Mouse (Mus musculus): ENCODE measurements around the gene Ffar1. TPM values are rescaled to one million over a fixed set of nuclear protein-coding genes. Genes with fewer than 3 reads are reported as not detected.

Ffar1 gene
- polyA plus RNA-seq, 1 experiment = 17.0 TPM

GRCm38 (mm10) chr7:30880176-30880575 lies 18.8 kb upstream of the Ffar1 start, which contains the start of gene Cd22:
Gene Cd22 (minus strand): TSS chr7:30880342.
- 8% methylated on average over 7 of the region's 7 CpGs for WGBS
- Histone ChIP-seq H3K36me3 (ENCODE audit: control insufficient read depth, insufficient read depth, low read length) (peaks cover 23% of the 10 kb centered on the region), H3K27ac (ENCODE audit: insufficient read depth, low read length) (peak within 1 kb of the TSS; percentile 98), H3K4me3 (ENCODE audit: extremely low read depth, insufficient read depth, insufficient read length) (peak within 1 kb of the TSS; percentile 97), H3K4me1 (ENCODE audit: control insufficient read depth, insufficient read depth, insufficient read length) (peaks cover 33% of the 10 kb centered on the region; the same call in 1 of the 2 replicates), H3K27me3 (ENCODE audit: control insufficient read depth, insufficient read depth, low read length) (no peaks in the 10 kb centered on the region)
- peak; percentile 6; the same call in 1 of the 2 replicates for TF ChIP-seq POLR2A (IDR thresholded peaks at IDR 0.05; ENCODE audit: low read depth, low read length)
- no peak for TF ChIP-seq CTCF (IDR thresholded peaks at IDR 0.05; ENCODE audit: extremely low read depth, insufficient read depth, insufficient read length, insufficient replicate concordance)
- peak in 1 of 2 experiments; percentile 80 for DNase-seq (ENCODE audit: low read depth in 1 of 2, low spot score in 2 of 2)

- WGBS = 29% methylated on average over 6 of the region's 6 CpGs
- Histone ChIP-seq H3K4me1 (ENCODE audit: control insufficient read depth, insufficient read depth, insufficient read length) (peaks cover 29% of the 10 kb centered on the region; the same call in 1 of the 2 replicates), H3K27me3 (ENCODE audit: control insufficient read depth, insufficient read depth, low read length) (no peaks in the 10 kb centered on the region), H3K27ac (ENCODE audit: insufficient read depth, low read length) (peak overlapping the region; percentile 98), H3K36me3 (ENCODE audit: control insufficient read depth, insufficient read depth, low read length) (peaks cover 23% of the 10 kb centered on the region), H3K4me3 (ENCODE audit: extremely low read depth, insufficient read depth, insufficient read length) (peak overlapping the region; percentile 97)
- TF ChIP-seq CTCF (IDR thresholded peaks at IDR 0.05; ENCODE audit: extremely low read depth, insufficient read depth, insufficient read length, insufficient replicate concordance) (no peak), POLR2A (IDR thresholded peaks at IDR 0.05; ENCODE audit: low read depth, low read length) (peak; percentile 10; the same call in 1 of the 2 replicates)
- peak in 1 of 2 experiments; percentile 66 for DNase-seq (ENCODE audit: low read depth in 1 of 2, low spot score in 2 of 2)
These were observed 17.6 kb upstream of the Ffar1 start for GRCm38 (mm10) chr7:30878950-30879349.

- TF ChIP-seq CTCF (IDR thresholded peaks at IDR 0.05; ENCODE audit: extremely low read depth, insufficient read depth, insufficient read length, insufficient replicate concordance) (peak; percentile 64; the same call in 1 of the 2 replicates), POLR2A (IDR thresholded peaks at IDR 0.05; ENCODE audit: low read depth, low read length) (no peak)
- no peaks in the 10 kb centered on the region for H3K27me3 ChIP-seq (ENCODE audit: control insufficient read depth, insufficient read depth, low read length)
These were observed 11.7 kb upstream of the Ffar1 start for GRCm38 (mm10) chr7:30873083-30873482.

GRCm38 (mm10) chr7:30863386-30863785 lies 2.0 kb upstream of the Ffar1 start:
- TF ChIP-seq POLR2A (IDR thresholded peaks at IDR 0.05; ENCODE audit: low read depth, low read length) = no peak
- TF ChIP-seq CTCF (IDR thresholded peaks at IDR 0.05; ENCODE audit: extremely low read depth, insufficient read depth, insufficient read length, insufficient replicate concordance) = no peak
- no peak overlapping the region for H3K4me3 ChIP-seq (ENCODE audit: extremely low read depth, insufficient read depth, insufficient read length)

More at GRCm38 (mm10) chr7:30873083-30873482, 11.7 kb upstream of the Ffar1 start:
- Histone ChIP-seq H3K27ac (ENCODE audit: insufficient read depth, low read length) (peak overlapping the region; percentile 19), H3K4me1 (ENCODE audit: control insufficient read depth, insufficient read depth, insufficient read length) (peaks cover 14% of the 10 kb centered on the region; the same call in 1 of the 2 replicates), H3K4me3 (ENCODE audit: extremely low read depth, insufficient read depth, insufficient read length) (no peak overlapping the region; the same call in 1 of the 2 replicates), H3K36me3 (ENCODE audit: control insufficient read depth, insufficient read depth, low read length) (peaks cover 43% of the 10 kb centered on the region)
- 20% methylated on average over 15 of the region's 15 CpGs for WGBS
- DNase-seq (ENCODE audit: low read depth in 1 of 2, low spot score in 2 of 2) = peak in 1 of 2 experiments; percentile 78

GRCm38 (mm10) chr7:30859635-30860402 lies 1.5 kb downstream of the Ffar1 start:
- 9% methylated on average over 13 of the region's 16 CpGs for WGBS
- TF ChIP-seq CTCF (IDR thresholded peaks at IDR 0.05; ENCODE audit: extremely low read depth, insufficient read depth, insufficient read length, insufficient replicate concordance) (peak; percentile 76; the same call in 1 of the 2 replicates), POLR2A (IDR thresholded peaks at IDR 0.05; ENCODE audit: low read depth, low read length) (no peak)
- H3K27ac ChIP-seq (ENCODE audit: insufficient read depth, low read length) = no peak overlapping the region
- no peaks in the 10 kb centered on the region for H3K27me3 ChIP-seq (ENCODE audit: control insufficient read depth, insufficient read depth, low read length)
- peak; percentile 51 to 53 for DNase-seq (ENCODE audit: low read depth in 1 of 2, low spot score in 2 of 2)
- peak overlapping the region; percentile 14; the same call in 1 of the 2 replicates for H3K4me3 ChIP-seq (ENCODE audit: extremely low read depth, insufficient read depth, insufficient read length)
- peaks cover 2% of the 10 kb centered on the region; the same call in 1 of the 2 replicates for H3K36me3 ChIP-seq (ENCODE audit: control insufficient read depth, insufficient read depth, low read length)
- peaks cover 15% of the 10 kb centered on the region; the same call in 1 of the 2 replicates for H3K4me1 ChIP-seq (ENCODE audit: control insufficient read depth, insufficient read depth, insufficient read length)

More at GRCm38 (mm10) chr7:30863386-30863785, 2.0 kb upstream of the Ffar1 start:
- DNase-seq (ENCODE audit: low read depth in 1 of 2, low spot score in 2 of 2) = no peak
- Histone ChIP-seq H3K27ac (ENCODE audit: insufficient read depth, low read length) (peak overlapping the region; percentile 13), H3K4me1 (ENCODE audit: control insufficient read depth, insufficient read depth, insufficient read length) (peaks cover 8% of the 10 kb centered on the region; the same call in 1 of the 2 replicates), H3K36me3 (ENCODE audit: control insufficient read depth, insufficient read depth, low read length) (peaks cover 24% of the 10 kb centered on the region), H3K27me3 (ENCODE audit: control insufficient read depth, insufficient read depth, low read length) (no peaks in the 10 kb centered on the region)
- WGBS = 36% methylated on average over 8 of the region's 8 CpGs

- H3K27ac ChIP-seq (ENCODE audit: insufficient read depth, low read length) = no peak overlapping the region
- no peaks in the 10 kb centered on the region for H3K36me3 ChIP-seq (ENCODE audit: control insufficient read depth, insufficient read depth, low read length)
- no peak overlapping the region for H3K4me3 ChIP-seq (ENCODE audit: extremely low read depth, insufficient read depth, insufficient read length)
- no peaks in the 10 kb centered on the region for H3K27me3 ChIP-seq (ENCODE audit: control insufficient read depth, insufficient read depth, low read length)
- TF ChIP-seq CTCF (IDR thresholded peaks at IDR 0.05; ENCODE audit: extremely low read depth, insufficient read depth, insufficient read length, insufficient replicate concordance) = peak; percentile 91; the same call in 1 of the 2 replicates
- no peak for TF ChIP-seq POLR2A (IDR thresholded peaks at IDR 0.05; ENCODE audit: low read depth, low read length)
- peak; percentile 76 to 85 for DNase-seq (ENCODE audit: low read depth in 1 of 2, low spot score in 2 of 2)
- H3K4me1 ChIP-seq (ENCODE audit: control insufficient read depth, insufficient read depth, insufficient read length) = peaks cover 15% of the 10 kb centered on the region; the same call in 1 of the 2 replicates
These were observed 2.1 kb downstream of the Ffar1 start for GRCm38 (mm10) chr7:30859290-30859634.

Data from spleen, adult 2 months (tissue).